Mouse (Mus musculus): Measurements from ENCODE around the gene Numbl. TPM values are rescaled to one million over a fixed set of nuclear protein-coding genes. Genes with fewer than 3 reads are reported as not detected.

Numbl gene
- polyA plus RNA-seq, 1 experiment from 2014 or later = 1.1 TPM

- Histone ChIP-seq H3K4me3 (ENCODE audit: low read depth, low read length) (no peak overlapping the region), H3K36me3 (replicated peaks; ENCODE audit: insufficient read depth, low read length) (no peaks in the 10 kb centered on the region), H3K9me3 (ENCODE audit: low read length) (no peaks in the 10 kb centered on the region), H3K27ac (ENCODE audit: low read depth) (no peak overlapping the region), H3K4me2 (ENCODE audit: low read depth, low read length) (no peak overlapping the region), H3K9ac (replicated peaks) (no peak overlapping the region), H3K4me1 (ENCODE audit: insufficient read depth) (peaks cover 19% of the 10 kb centered on the region), H3K27me3 (ENCODE audit: insufficient read depth, low read length) (no peaks in the 10 kb centered on the region)
- 73% methylated on average over 7 of the region's 7 CpGs for WGBS (ENCODE audit: insufficient replicate concordance)
- TF ChIP-seq CTCF (IDR thresholded peaks at IDR 0.05; ENCODE audit: low read depth) (no peak), EP300 (IDR thresholded peaks at IDR 0.05; ENCODE audit: low read depth) (peak; percentile 61)
- DNase-seq (no peak), ATAC-seq (no peak)
Observed at GRCm38 (mm10) chr7:27231693-27232331, 26.4 kb upstream of the Numbl start.

- Histone ChIP-seq H3K36me3 (replicated peaks; ENCODE audit: insufficient read depth, low read length) (no peaks in the 10 kb centered on the region), H3K4me2 (ENCODE audit: low read depth, low read length) (peak within 1 kb of the TSS; percentile 68), H3K4me3 (ENCODE audit: low read depth, low read length) (peak within 1 kb of the TSS; percentile 66), H3K9me3 (ENCODE audit: low read length) (no peaks in the 10 kb centered on the region), H3K27me3 (ENCODE audit: insufficient read depth, low read length) (no peaks in the 10 kb centered on the region), H3K27ac (ENCODE audit: low read depth) (peak within 1 kb of the TSS; percentile 58; the same call in 1 of the 2 replicates), H3K9ac (replicated peaks) (peak within 1 kb of the TSS; percentile 59), H3K4me1 (ENCODE audit: insufficient read depth) (peaks cover 9% of the 10 kb centered on the region)
- DNase-seq = peak; percentile 95
- TF ChIP-seq EP300 (IDR thresholded peaks at IDR 0.05; ENCODE audit: low read depth) (no peak), CTCF (IDR thresholded peaks at IDR 0.05; ENCODE audit: low read depth) (peak; percentile 28; the same call in 1 of the 2 replicates)
- peak; percentile 81 for ATAC-seq
- WGBS (ENCODE audit: insufficient replicate concordance) = under 1% methylated on average over 25 of the region's 25 CpGs
Observed at GRCm38 (mm10) chr7:27232781-27233281, 25.4 kb upstream of the Numbl start, which contains the start of gene Coq8b. Gene Coq8b (plus strand): TSS chr7:27233023.

- Histone ChIP-seq H3K27me3 (ENCODE audit: insufficient read depth, low read length) (no peaks in the 10 kb centered on the region), H3K27ac (ENCODE audit: low read depth) (peak overlapping the region; percentile 58; the same call in 1 of the 2 replicates), H3K36me3 (replicated peaks; ENCODE audit: insufficient read depth, low read length) (no peaks in the 10 kb centered on the region), H3K4me3 (ENCODE audit: low read depth, low read length) (peak overlapping the region; percentile 66), H3K4me2 (ENCODE audit: low read depth, low read length) (peak overlapping the region; percentile 68), H3K9ac (replicated peaks) (peak overlapping the region; percentile 59), H3K4me1 (ENCODE audit: insufficient read depth) (peaks cover 7% of the 10 kb centered on the region), H3K9me3 (ENCODE audit: low read length) (no peaks in the 10 kb centered on the region)
- no peak for TF ChIP-seq CTCF (IDR thresholded peaks at IDR 0.05; ENCODE audit: low read depth)
- TF ChIP-seq EP300 (IDR thresholded peaks at IDR 0.05; ENCODE audit: low read depth) = no peak
- ATAC-seq (no peak), DNase-seq (no peak)
- WGBS (ENCODE audit: insufficient replicate concordance) = 6% methylated on average over 5 of the region's 6 CpGs
Observed at GRCm38 (mm10) chr7:27233300-27233699, 24.9 kb upstream of the Numbl start.

GRCm38 (mm10) chr7:27235726-27236125, 22.5 kb upstream of the Numbl start:
- no peak overlapping the region for H3K9ac ChIP-seq (replicated peaks)
- H3K9me3 ChIP-seq (ENCODE audit: low read length) = no peaks in the 10 kb centered on the region
- H3K4me3 ChIP-seq (ENCODE audit: low read depth, low read length) = no peak overlapping the region
- DNase-seq (no peak), ATAC-seq (no peak)
- no peak overlapping the region for H3K27ac ChIP-seq (ENCODE audit: low read depth)
- peaks cover 7% of the 10 kb centered on the region for H3K4me1 ChIP-seq (ENCODE audit: insufficient read depth)
- no peak overlapping the region for H3K4me2 ChIP-seq (ENCODE audit: low read depth, low read length)
- 90% methylated on average over 2 of the region's 2 CpGs for WGBS (ENCODE audit: insufficient replicate concordance)
- H3K27me3 ChIP-seq (ENCODE audit: insufficient read depth, low read length) = no peaks in the 10 kb centered on the region
- H3K36me3 ChIP-seq (replicated peaks; ENCODE audit: insufficient read depth, low read length) = peaks cover 9% of the 10 kb centered on the region; the same call in 1 of the 2 replicates
- TF ChIP-seq EP300 (IDR thresholded peaks at IDR 0.05; ENCODE audit: low read depth) = no peak
- no peak for TF ChIP-seq CTCF (IDR thresholded peaks at IDR 0.05; ENCODE audit: low read depth)

DNA sequence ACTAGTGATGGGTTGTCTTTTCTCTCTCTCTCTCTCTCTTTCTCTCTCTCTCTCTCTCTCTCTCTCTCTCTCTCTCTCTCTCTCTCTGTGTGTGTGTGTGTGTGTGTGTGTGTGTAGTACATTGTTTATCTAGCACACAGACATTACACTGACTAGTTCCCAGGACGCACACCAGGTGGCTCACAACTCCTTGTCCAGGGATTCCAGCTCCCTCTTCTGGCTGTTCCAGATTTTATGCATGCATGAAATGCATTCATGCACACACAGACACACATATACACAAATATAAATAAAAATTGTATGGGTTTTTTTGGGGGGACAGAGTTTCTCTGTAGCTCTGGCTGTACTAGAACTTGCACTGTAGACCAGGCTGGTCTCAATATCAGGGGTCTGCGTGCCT, 20.7 kb upstream of the Numbl start:
- H3K9ac ChIP-seq (replicated peaks) = no peak overlapping the region
- TF ChIP-seq CTCF (IDR thresholded peaks at IDR 0.05; ENCODE audit: low read depth) (peak; percentile 41), EP300 (IDR thresholded peaks at IDR 0.05; ENCODE audit: low read depth) (no peak)
- H3K36me3 ChIP-seq (replicated peaks; ENCODE audit: insufficient read depth, low read length) = peaks cover 16% of the 10 kb centered on the region
- ATAC-seq (no peak), DNase-seq (no peak)
- no peak overlapping the region for H3K4me2 ChIP-seq (ENCODE audit: low read depth, low read length)
- WGBS (ENCODE audit: insufficient replicate concordance) = 85% methylated on average over 2 of the region's 2 CpGs
- H3K4me1 ChIP-seq (ENCODE audit: insufficient read depth) = peaks cover 7% of the 10 kb centered on the region
- H3K27ac ChIP-seq (ENCODE audit: low read depth) = no peak overlapping the region
- H3K27me3 ChIP-seq (ENCODE audit: insufficient read depth, low read length) = no peaks in the 10 kb centered on the region
- H3K4me3 ChIP-seq (ENCODE audit: low read depth, low read length) = no peak overlapping the region
- H3K9me3 ChIP-seq (ENCODE audit: low read length) = no peaks in the 10 kb centered on the region

DNA sequence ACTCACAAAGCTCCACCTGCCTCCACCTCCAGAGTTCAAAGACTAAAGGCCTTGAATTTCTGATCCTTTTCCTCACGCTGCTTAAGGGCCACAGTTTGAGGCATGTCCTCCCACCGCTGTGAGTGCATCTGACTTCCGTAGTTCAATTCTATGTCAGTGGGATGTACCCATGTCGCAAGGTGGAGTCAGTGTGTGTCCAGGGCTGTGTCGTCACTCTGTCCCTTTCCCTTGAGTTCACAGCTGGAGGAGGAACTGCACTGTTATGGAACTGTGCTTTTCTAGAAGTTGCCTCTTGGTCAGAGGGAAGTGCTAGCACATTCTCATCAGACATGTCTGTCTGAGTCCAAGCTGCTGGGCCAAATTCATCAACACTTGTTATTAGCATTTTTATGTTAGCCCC, 19.7 kb upstream of the Numbl start:
- 65% methylated on average over 5 of the region's 5 CpGs for WGBS (ENCODE audit: insufficient replicate concordance)
- DNase-seq (peak; percentile 52), ATAC-seq (peak; percentile 72)

More for the DNA sequence above, 19.7 kb upstream of the Numbl start:
- TF ChIP-seq CTCF (IDR thresholded peaks at IDR 0.05; ENCODE audit: low read depth) = no peak
- TF ChIP-seq EP300 (IDR thresholded peaks at IDR 0.05; ENCODE audit: low read depth) = no peak
- peaks cover 3% of the 10 kb centered on the region for H3K4me1 ChIP-seq (ENCODE audit: insufficient read depth)
- no peaks in the 10 kb centered on the region for H3K27me3 ChIP-seq (ENCODE audit: insufficient read depth, low read length)
- H3K4me2 ChIP-seq (ENCODE audit: low read depth, low read length) = no peak overlapping the region
- H3K36me3 ChIP-seq (replicated peaks; ENCODE audit: insufficient read depth, low read length) = peaks cover 22% of the 10 kb centered on the region
- H3K9me3 ChIP-seq (ENCODE audit: low read length) = no peaks in the 10 kb centered on the region
- H3K4me3 ChIP-seq (ENCODE audit: low read depth, low read length) = no peak overlapping the region
- no peak overlapping the region for H3K9ac ChIP-seq (replicated peaks)
- peak overlapping the region; percentile 22; the same call in 1 of the 2 replicates for H3K27ac ChIP-seq (ENCODE audit: low read depth)
